Mouse (Mus musculus) C2C12 (cell line): ENCODE data around the gene Rdh9.

Experiments
- CTCF ChIP-seq: IDR thresholded peaks from one replicate; pipeline ENCODE4 v1.5.1; 2011; ENCODE audit not compliant: control insufficient read depth, insufficient read depth, insufficient read length
- MYOD1 ChIP-seq: IDR thresholded peaks from one replicate; pipeline ENCODE4 v1.6.1; 2011; ENCODE audit warnings: low read depth; ENCODE audit not compliant: control insufficient read depth, insufficient read length
- USF1 ChIP-seq: IDR thresholded peaks from one replicate; pipeline ENCODE4 v1.6.1; 2011; ENCODE audit warnings: low read depth, mild to moderate bottlenecking, control low read depth, moderate library complexity

- no peak for TF ChIP-seq CTCF
- no peak for TF ChIP-seq USF1
- no peak for TF ChIP-seq MYOD1
Measured at GRCm38 (mm10) chr10:127835292-127835691, 59.1 kb downstream of the Rdh9 start.
